Comparison of ENCODE assay signal across 8 mouse cellular contexts in the genomic region with DNA sequence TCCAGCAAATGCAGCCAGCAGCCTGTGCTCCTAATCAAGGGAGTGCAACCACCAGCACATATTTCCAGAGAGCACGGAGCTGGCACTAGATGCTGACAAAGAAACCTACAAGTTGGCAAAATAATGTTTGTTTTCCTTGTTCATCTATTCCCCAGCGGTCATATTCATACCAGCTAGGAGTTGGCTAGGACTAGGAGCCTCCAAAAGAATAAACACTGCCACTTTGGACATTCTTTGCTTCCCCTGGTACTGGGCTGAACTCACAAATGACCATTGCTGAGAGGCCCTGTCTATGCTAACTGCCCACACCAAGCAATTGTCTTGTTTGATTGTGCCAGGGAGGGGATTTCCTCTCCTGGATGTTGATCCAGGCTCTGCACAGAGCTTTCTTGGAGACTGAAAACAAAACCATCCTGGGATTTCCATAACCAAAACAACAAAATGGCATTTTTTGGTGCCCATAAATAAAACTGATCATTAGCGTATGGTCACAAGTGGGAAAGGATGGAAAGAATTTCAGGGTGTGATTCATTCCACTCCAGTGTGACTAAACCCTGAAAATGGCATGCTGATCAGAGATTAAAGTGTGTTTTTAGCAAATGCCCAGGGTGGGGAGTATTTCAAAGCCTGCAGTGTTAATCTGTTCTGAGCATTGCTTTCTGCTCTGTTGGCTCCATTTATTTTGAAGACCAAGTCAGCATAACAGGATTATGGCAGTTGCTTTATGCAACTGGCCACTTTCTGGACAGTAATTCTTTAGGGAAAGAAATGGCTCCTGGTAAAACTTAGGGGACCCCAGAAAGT.
DNase-seq lines count a peak whose midpoint lies in the region; ATAC-seq and TF ChIP-seq lines count a peak whose summit lies in the region.

No protein-coding gene starts in this region.

- peak overlapping the region; percentile 79 for H3K27ac ChIP-seq in kidney, postnatal 0 days
- H3K27ac ChIP-seq in forebrain, embryonic 15.5 days (replicated peaks): peak overlapping the region; percentile 83
- H3K27ac ChIP-seq in liver, embryonic 12.5 days: peak overlapping the region; percentile 83
- no peak overlapping the region for H3K27ac ChIP-seq in cerebellum, adult 2 months (ENCODE audit: insufficient read depth, low read length)

- no peak overlapping the region for H3K4me3 ChIP-seq in kidney, postnatal 0 days (replicated peaks; ENCODE audit: low read depth, low read length)
- no peak overlapping the region for H3K4me3 ChIP-seq in forebrain, embryonic 15.5 days
- no peak overlapping the region for H3K4me3 ChIP-seq in liver, embryonic 12.5 days
- H3K4me3 ChIP-seq in cerebellum, adult 2 months (replicated peaks; ENCODE audit: insufficient read depth, low read depth, low read length): no peak overlapping the region

- no peaks in the 10 kb centered on the region for H3K36me3 ChIP-seq in kidney, postnatal 0 days (ENCODE audit: insufficient read depth, low read length)
- no peaks in the 10 kb centered on the region for H3K36me3 ChIP-seq in forebrain, embryonic 15.5 days
- no peaks in the 10 kb centered on the region for H3K36me3 ChIP-seq in liver, embryonic 12.5 days

- 35% methylated on average over 3 of the region's 3 CpGs for WGBS in kidney, postnatal 0 days
- WGBS in forebrain, embryonic 15.5 days: 20% methylated on average over 3 of the region's 3 CpGs
- 55% methylated on average over 3 of the region's 3 CpGs for WGBS in liver, embryonic 12.5 days (ENCODE audit: insufficient replicate concordance)
- 32% methylated on average over 3 of the region's 3 CpGs for WGBS in cerebellum, adult 2 months

- DNase-seq in kidney, postnatal 0 days (ENCODE audit: low spot score): no peak
- DNase-seq in kidney, postnatal 36 days: no peak
- DNase-seq in retina, postnatal 1 day: peak; percentile 58
- DNase-seq in cerebellum, adult 2 months: no peak
- no peak for DNase-seq in gastrocnemius, adult 18-20 months (ENCODE audit: low spot score)
- no peak for DNase-seq in layer of hippocampus, postnatal 25 days (ENCODE audit: extremely low spot score in 1 of 2, low spot score in 1 of 2)

- TF ChIP-seq CTCF in kidney, postnatal 0 days (IDR thresholded peaks at IDR 0.05; ENCODE audit: low read depth): no peak
- no peak for TF ChIP-seq CTCF in cerebellum, adult 2 months (IDR thresholded peaks at IDR 0.05; ENCODE audit: borderline replicate concordance, insufficient read depth, low read depth, low read length)

- TF ChIP-seq POLR2A in cerebellum, adult 2 months (IDR thresholded peaks at IDR 0.05; ENCODE audit: borderline replicate concordance, insufficient read depth, low read length): no peak

- 0 out of 2 replicates have a peak, but pooled peaks have one; percentile 10 for ATAC-seq in kidney, postnatal 0 days (replicated peaks; ENCODE audit: low FRiP score, low read depth)
- peak; percentile 83 for ATAC-seq in forebrain, embryonic 15.5 days (replicated peaks)
- no peak; the same call in 1 of the 2 replicates for ATAC-seq in liver, embryonic 12.5 days

- no peak overlapping the region for H3K9ac ChIP-seq in kidney, postnatal 0 days (ENCODE audit: low read depth, low read length)
- H3K9ac ChIP-seq in forebrain, embryonic 15.5 days (replicated peaks): no peak overlapping the region
- peak overlapping the region; percentile 32 for H3K9ac ChIP-seq in liver, embryonic 12.5 days

- peaks cover 12% of the 10 kb centered on the region for H3K4me1 ChIP-seq in kidney, postnatal 0 days (replicated peaks; ENCODE audit: insufficient read depth, low read length)
- H3K4me1 ChIP-seq in forebrain, embryonic 15.5 days: peaks cover 19% of the 10 kb centered on the region
- H3K4me1 ChIP-seq in liver, embryonic 12.5 days: peaks cover 36% of the 10 kb centered on the region
- H3K4me1 ChIP-seq in cerebellum, adult 2 months (ENCODE audit: control insufficient read depth, insufficient read depth, low read length): no peaks in the 10 kb centered on the region

- no peaks in the 10 kb centered on the region for H3K9me3 ChIP-seq in kidney, postnatal 0 days (replicated peaks; ENCODE audit: low read length)
- H3K9me3 ChIP-seq in forebrain, embryonic 15.5 days: no peaks in the 10 kb centered on the region
- no peaks in the 10 kb centered on the region for H3K9me3 ChIP-seq in liver, embryonic 12.5 days (replicated peaks)

- H3K27me3 ChIP-seq in kidney, postnatal 0 days (ENCODE audit: insufficient read depth, low read length): no peaks in the 10 kb centered on the region
- no peaks in the 10 kb centered on the region for H3K27me3 ChIP-seq in forebrain, embryonic 15.5 days
- H3K27me3 ChIP-seq in liver, embryonic 12.5 days (replicated peaks): no peaks in the 10 kb centered on the region
- H3K27me3 ChIP-seq in cerebellum, adult 2 months (ENCODE audit: control insufficient read depth, insufficient read depth, low read length): no peaks in the 10 kb centered on the region

- H3K4me2 ChIP-seq in kidney, postnatal 0 days (ENCODE audit: low read length): no peak overlapping the region
- H3K4me2 ChIP-seq in forebrain, embryonic 15.5 days (replicated peaks): no peak overlapping the region
- H3K4me2 ChIP-seq in liver, embryonic 12.5 days: peak overlapping the region; percentile 53
